Mouse (Mus musculus): ENCODE measurements around the gene Parg. TPM values are rescaled to one million over a fixed set of nuclear protein-coding genes. Genes with fewer than 3 reads are reported as not detected.
A peak's percentile ranks its signal among the peaks of the same experiment; 100 is the strongest.
"Not testable (repeated sequence)": the region's sequence is repeated elsewhere in the genome, so short reads cannot be mapped to it uniquely, and the experiment has no call there.

The Parg gene
- total RNA-seq, 2 experiments from 2014 or later = 16.6 to 20.8 TPM

DNA sequence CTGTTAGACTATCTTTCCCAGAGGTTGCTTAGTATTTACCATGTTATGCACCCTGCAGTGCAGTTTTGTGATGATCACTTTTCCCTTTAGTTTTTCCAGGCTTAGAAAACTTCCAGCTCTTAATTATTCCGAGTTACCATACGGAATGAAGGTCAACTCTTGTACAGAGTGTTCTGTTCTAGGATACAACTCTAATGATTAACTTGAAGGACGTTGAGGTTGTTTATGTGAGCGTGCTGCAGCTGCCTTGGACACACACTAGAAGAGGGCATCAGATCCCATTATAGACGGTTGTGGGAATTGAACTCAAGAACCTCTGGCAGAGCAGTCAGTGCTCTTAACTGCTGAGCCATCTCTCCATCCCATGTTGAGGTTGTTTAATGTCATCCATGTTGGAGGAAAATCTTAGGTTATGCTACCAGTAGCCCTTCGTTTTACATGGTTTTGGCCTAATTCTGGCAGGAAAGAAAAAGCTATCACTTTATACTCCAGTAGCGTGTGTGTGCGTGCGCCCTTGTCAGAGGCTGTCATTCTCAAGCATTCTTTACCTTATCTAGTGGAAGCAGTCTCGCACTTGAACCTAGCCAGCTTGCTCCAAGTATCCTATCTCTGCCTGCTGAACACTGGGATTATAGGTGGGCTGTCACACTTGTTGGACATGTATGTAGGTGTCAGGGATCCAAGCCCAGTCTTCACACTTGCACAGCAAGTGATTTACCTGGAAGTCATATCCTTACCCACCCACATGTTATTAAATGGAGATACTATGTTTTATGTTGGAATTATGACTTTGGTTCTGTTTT is 22.2 kb upstream of the Parg start:
- DNase-seq = no peak

DNA sequence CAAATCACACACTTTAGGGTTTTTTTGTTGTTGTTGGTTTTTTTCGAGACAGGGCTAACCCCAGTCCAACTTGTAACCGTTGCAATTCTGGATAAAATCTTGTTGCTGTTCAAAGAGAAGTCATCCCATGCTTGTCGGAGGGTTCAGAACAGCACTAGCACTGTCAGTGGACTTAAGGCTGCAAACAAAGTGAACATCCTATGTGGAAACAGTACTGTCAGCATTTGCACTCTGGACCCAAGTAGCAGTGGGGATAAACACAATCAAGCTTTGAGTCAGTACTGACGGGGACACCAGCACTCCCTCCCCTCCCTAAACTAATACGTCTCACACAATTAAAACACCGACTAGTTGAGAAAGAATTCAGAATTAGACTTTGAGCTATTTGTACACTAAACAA is 20.9 kb upstream of the Parg start:
- DNase-seq = no peak

DNA sequence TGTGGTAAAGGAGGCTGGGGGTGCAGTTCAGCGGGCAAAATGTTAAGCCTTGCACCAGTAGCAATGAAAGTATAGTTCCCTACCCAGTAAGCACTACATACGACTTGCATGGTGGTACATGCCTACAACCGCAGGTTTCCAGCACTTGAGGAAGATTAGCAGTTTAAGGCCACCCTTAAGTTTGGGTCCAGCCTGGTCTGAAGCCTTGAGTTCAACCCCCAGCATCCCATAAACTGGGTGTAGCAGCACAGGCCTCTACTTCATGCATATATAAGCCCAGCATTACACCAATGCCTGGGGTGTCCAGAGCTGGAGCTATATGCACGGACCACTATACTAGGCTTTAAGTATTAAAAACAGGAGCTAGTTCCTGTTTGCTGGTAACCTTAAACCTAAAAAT is 17.9 kb upstream of the Parg start:
- DNase-seq = no peak

GRCm38 (mm10) chr14:32190627-32191391 is 10.9 kb upstream of the Parg start:
- no peak for DNase-seq

DNA sequence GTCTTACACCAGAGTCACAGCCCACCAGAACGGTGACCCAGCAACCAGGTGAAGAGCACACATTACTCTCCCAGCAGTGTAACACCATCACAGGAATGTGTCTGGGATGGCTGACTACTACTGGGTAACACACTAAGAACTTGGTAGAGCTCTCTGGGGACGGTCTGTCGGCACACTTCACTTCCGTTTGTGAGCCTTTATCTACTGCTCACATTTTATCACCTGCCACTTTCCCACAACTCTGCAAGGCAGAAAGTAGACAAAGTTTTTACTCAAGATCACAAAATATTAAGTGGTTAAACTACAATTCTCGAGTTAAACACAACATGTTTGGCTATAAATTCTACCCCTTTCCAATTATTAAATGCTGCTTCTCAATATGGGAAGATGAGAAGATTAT is 9.8 kb upstream of the Parg start:
- DNase-seq = no peak

DNA sequence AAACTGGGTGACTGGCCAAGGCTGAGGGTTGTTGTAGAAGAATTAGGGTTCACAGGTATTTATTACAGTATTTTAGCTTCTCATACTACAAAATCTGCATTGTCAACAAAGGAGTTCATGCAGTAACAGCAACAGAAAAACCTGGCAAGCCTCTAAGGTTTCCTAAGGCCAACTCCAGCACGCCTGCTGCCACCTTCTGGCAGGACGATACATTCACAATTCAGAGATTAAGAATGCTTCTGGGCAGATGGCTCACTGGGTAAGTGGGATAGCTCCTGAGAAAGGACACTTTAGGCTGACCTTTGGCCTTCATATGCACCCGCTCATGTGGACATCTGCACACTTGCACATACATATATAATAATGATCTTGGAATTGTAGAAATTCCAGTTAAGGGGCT is 9.3 kb upstream of the Parg start:
- peak; percentile 20 for DNase-seq

DNA sequence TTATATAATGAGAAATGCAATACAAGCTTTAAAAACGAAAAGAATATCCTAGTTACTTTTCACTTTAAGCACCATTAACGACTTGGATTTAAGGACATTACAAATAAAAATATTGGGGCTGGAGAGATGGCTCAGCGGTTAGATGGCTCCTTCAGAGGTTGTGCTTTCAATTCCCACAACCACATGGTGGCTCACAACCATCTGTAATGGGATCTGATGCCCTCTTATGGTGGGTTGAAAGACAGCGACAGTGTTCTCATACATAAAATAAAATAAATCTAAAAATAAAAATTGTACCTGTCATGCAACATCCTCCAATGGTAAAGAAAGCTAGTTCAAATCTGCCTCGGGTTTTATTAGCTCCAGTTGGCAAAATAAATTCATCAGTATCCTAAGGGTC is 8.2 kb upstream of the Parg start:
- not testable (repeated sequence) for DNase-seq

DNA sequence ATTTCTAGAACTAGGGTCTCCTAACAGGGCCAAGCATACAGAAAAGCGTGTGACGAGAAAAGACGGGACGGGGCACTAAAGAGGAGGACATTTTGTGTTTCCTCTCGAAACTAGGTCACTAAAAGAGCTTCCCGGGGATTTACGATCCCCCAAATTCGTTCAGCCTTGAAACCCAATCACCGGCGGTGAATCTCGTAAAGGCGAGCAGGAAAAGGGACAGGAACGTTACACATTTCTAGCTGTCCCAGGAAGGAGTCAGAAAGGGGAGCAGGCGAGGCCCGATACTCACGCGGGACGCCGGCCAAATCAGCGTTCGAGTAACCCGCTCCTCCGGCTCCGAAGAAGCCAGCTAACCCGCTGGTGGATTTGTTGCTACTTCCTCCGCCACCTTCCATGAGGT is 395 bp upstream of the Parg start:
- DNase-seq = no peak

- DNase-seq = no peak
Observed at GRCm38 (mm10) chr14:32226601-32227000, 24.9 kb downstream of the Parg start.

GRCm38 (mm10) chr14:32228996-32229395 is 27.2 kb downstream of the Parg start:
- DNase-seq = no peak

- DNase-seq = no peak
Observed at GRCm38 (mm10) chr14:32242401-32242800, 40.7 kb downstream of the Parg start.

- no peak for DNase-seq
Observed at GRCm38 (mm10) chr14:32246019-32246418, 44.3 kb downstream of the Parg start.

DNA sequence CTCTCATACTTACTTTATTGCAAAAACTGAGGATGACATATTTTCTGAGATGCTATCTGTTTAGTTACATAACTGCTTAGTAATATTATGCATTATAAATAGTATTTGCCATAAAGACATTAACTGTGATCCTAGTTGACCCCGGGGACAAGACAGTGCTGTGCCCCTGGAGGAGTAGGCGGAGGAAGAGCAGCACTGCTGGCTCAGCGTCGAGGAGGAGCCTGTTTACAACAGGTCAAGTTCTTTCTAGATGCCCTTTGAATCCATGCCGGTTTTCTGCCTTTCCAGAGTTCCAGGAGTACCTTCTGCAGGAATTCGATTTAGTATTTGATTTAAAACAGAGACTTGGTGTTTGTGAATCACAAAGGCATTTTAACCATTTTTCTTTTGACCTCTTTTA is 47.9 kb downstream of the Parg start:
- DNase-seq = no peak

DNA sequence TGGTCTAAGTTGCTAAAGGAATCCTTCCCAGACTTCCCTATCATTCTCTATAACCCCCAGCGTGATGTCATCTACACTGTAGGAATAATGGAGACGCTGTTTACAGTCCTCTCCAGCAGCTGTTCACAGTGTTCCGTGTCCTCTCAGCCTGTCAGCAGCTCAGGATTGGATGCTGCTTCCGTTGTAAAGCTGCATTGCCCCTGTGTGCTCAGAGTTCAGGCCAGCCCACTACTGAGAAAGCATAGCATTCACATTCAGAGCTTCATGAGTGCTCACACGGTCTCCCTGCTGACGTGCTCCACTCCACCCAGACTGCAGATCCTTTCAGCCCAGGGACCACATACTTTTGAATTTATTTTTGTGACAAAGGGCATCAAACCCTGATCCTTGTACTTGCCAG is 59.1 kb downstream of the Parg start:
- no peak for DNase-seq

DNA sequence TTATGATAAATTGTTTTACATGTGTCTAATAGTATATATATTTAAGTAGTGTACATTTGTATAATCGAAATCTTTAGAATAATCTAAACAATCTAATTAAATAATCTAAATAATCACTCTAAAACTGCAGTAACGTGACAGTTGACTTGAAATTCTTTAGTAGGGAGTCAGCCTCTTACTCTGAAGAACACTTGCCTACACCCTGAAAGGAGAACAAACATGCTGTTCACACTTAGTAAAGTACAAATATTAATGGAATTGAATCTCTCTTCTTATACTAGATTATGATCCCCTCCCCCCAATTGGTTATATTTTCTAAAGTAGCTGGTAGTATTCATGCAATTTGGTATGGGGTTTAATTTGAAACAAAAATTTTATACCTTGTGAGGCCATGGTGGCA is 60.0 kb downstream of the Parg start:
- no peak for DNase-seq

- no peak for DNase-seq
Observed at GRCm38 (mm10) chr14:32268999-32269398, 67.2 kb downstream of the Parg start.

DNA sequence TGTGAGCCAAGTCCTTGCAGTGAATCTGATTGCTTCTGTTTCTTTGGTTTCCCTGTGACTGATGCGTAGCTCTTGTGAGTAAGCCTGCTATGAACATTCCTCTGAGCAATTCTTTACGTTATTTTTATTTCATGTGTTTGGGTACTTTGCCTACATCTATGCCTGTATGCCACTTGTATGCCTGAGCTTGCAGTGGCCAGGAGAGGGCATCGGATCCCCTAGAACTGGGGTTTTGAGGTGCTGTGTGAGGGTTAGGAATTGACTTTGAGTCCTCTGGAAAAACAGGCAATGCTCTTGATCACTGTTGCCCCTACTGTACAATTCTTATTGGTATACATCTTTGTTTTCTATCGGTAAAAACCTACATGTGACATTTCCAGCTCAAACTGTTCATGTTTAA is 67.8 kb downstream of the Parg start:
- no peak for DNase-seq

GRCm38 (mm10) chr14:32301622-32302021 is 99.9 kb downstream of the Parg start:
- DNase-seq = no peak

GRCm38 (mm10) chr14:32302423-32302822 is 100.7 kb downstream of the Parg start:
- DNase-seq = no peak

GRCm38 (mm10) chr14:32304921-32305320 is 103.2 kb downstream of the Parg start:
- DNase-seq = no peak

DNA sequence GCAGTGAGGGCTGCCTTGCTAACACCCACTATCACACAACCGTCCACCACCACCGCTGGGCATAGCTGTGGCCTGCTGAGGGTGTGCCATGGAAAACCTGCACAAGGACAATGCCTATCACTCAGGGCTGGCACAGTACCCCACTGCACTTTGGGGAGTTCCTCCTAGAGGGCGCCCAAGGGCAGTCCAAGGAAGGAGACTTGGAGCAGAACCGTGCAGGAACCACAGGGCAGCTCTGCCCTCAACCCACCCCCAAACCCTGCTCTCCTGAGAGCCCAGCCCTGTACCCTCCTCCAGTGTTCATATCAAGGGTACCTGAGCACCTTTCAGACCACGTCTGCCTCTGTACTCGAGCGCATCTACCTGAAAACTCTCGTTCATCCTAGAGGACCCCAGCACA is 108.1 kb downstream of the Parg start:
- DNase-seq = no peak

DNA sequence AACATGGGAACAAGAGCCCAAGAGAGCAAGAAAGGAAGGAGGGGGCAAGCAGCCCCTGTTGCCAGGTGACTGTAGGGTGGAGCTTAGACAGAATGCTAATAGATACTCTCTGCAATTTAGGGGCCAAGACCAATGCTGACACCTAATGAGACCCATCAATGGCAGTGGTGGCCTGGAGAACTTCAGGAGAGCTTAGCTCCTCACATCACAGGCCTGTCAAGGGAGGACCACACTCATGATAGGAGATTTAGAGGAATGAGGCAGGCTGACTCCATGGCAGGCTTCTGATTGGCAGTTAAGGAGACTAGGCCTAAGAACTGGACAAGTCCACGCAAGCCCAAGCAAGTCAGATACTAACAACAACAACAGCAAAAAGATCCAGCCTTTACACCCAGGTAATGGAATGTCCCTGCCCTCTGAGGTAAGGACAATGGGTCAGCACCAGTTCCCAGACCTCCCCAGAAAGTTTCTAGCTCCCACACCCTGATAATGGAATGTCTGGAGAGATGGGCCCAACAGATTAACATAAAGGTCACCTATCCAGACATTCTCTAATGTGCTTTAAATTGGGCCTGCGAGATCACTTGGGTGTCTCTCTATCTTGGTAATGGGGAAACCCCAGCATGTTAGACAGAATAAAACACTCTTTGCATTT is 109.8 kb downstream of the Parg start:
- no peak for DNase-seq

- no peak for DNase-seq
Observed at GRCm38 (mm10) chr14:32317822-32318221, 116.1 kb downstream of the Parg start.

Data from gastrocnemius, postnatal 25 days (tissue).